Mouse (Mus musculus) megakaryocyte, embryonic 14.5 days (primary cell): ENCODE measurements around the gene Sapcd1.

Experiments
- FLI1 ChIP-seq: IDR thresholded peaks from 2 replicates; pipeline ENCODE4 v1.6.1; 2012; ENCODE audit warnings: low read length, inconsistent platforms, mixed read lengths
- GATA1 ChIP-seq: IDR thresholded peaks from 3 replicates; pipeline ENCODE4 v1.6.1; 2012; ENCODE audit warnings: mixed read lengths, low read length, inconsistent platforms, borderline replicate concordance

DNA sequence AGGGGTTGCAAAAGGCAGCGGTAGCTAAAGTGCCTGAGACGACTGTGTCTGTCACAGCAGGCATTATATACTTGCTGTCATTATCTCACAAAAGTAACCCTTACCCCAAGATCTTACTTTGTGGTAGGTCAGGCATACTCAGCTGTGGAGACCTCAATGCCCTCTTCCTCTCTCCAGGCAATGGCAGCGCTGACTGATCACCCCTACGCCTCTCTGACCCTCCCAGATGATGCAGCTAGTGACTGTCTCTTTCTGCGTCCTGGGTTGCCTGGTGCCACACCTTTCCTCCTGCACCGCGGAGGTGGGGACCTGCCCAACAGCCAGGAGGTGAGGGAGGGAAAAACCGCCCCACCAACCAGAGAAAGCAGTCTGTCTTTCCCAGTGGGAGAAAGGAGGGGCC is 33.5 kb upstream of the Sapcd1 start:
- no peak for TF ChIP-seq GATA1
- no peak for TF ChIP-seq FLI1
